Mouse (Mus musculus) forelimb bud, embryonic 11.5 days (tissue): ENCODE results near the gene Padi6.

Source experiments
- DNase-seq: peaks from one replicate; pipeline ENCODE4 v3.0.0-alpha.2; 2012; ENCODE audit warnings: low read depth, low spot score

Padi6 gene

GRCm38 (mm10) chr4:140708297-140708927, 34.0 kb downstream of the Padi6 start:
- DNase-seq = no peak

GRCm38 (mm10) chr4:140707615-140708014, 34.8 kb downstream of the Padi6 start:
- DNase-seq = no peak

GRCm38 (mm10) chr4:140704166-140704565, 38.3 kb downstream of the Padi6 start:
- DNase-seq = no peak

GRCm38 (mm10) chr4:140703636-140704035, 38.8 kb downstream of the Padi6 start:
- no peak for DNase-seq

GRCm38 (mm10) chr4:140702611-140703327, 39.7 kb downstream of the Padi6 start:
- DNase-seq = peak; percentile 87

- no peak for DNase-seq
Measured at GRCm38 (mm10) chr4:140701716-140702561, 40.5 kb downstream of the Padi6 start.

GRCm38 (mm10) chr4:140701049-140701715, 41.3 kb downstream of the Padi6 start:
- peak; percentile 80 for DNase-seq

GRCm38 (mm10) chr4:140700269-140701018, 42.0 kb downstream of the Padi6 start, which contains the start of gene Rcc2:
TSS of gene Rcc2 (plus strand) at chr4:140700541.
- DNase-seq = no peak

- peak; percentile 67 for DNase-seq
Measured at GRCm38 (mm10) chr4:140699441-140700127, 42.9 kb downstream of the Padi6 start.

GRCm38 (mm10) chr4:140695675-140696585, 46.5 kb downstream of the Padi6 start:
- DNase-seq = no peak

GRCm38 (mm10) chr4:140695146-140695545, 47.3 kb downstream of the Padi6 start:
- no peak for DNase-seq

GRCm38 (mm10) chr4:140694551-140695060, 47.8 kb downstream of the Padi6 start:
- no peak for DNase-seq

GRCm38 (mm10) chr4:140693513-140693912, 48.9 kb downstream of the Padi6 start:
- no peak for DNase-seq

GRCm38 (mm10) chr4:140691481-140691880, 51.0 kb downstream of the Padi6 start:
- DNase-seq = no peak

GRCm38 (mm10) chr4:140689873-140690655, 52.4 kb downstream of the Padi6 start:
- no peak for DNase-seq

- DNase-seq = no peak
Measured at GRCm38 (mm10) chr4:140688826-140689425, 53.5 kb downstream of the Padi6 start.

GRCm38 (mm10) chr4:140688044-140688825, 54.2 kb downstream of the Padi6 start:
- no peak for DNase-seq
